Mouse (Mus musculus) kidney, embryonic 16.5 days (tissue): ENCODE data around the gene Gm3336. TPM values are rescaled to one million over a fixed set of nuclear protein-coding genes. Genes with fewer than 3 reads are reported as not detected.
A peak's percentile ranks its signal among the peaks of the same experiment; 100 is the strongest.

Experiments used
- ATAC-seq: fragments of 200-750 bp; cut with Nextera tagmentation; 2 replicates; pipeline ENCODE4 v1.8.0; 2017; ENCODE audit warnings: moderate TSS enrichment; ENCODE audit not compliant: low FRiP score, low TSS enrichment
- H3K27ac ChIP-seq: fragments of 300-500 bp; sonication (generic); 2 replicates; pipeline ENCODE4 v1.5.1; 2014; ENCODE audit warnings: low read length
- H3K27me3 ChIP-seq: fragments of 300-500 bp; sonication (generic); 2 replicates; pipeline ENCODE4 v1.6.1; 2014; ENCODE audit warnings: low read length, control low read depth, mixed read lengths; ENCODE audit not compliant: insufficient read depth
- H3K36me3 ChIP-seq: fragments of 300-500 bp; sonication (generic); 2 replicates; pipeline ENCODE4 v1.6.1; 2014; ENCODE audit warnings: low read length, control low read depth, mixed read lengths; ENCODE audit not compliant: insufficient read depth
- H3K4me1 ChIP-seq: fragments of 300-500 bp; sonication (generic); 2 replicates; pipeline ENCODE4 v1.6.1; 2014; ENCODE audit warnings: low read length, control low read depth, mixed read lengths; ENCODE audit not compliant: insufficient read depth
- H3K4me2 ChIP-seq: fragments of 300-500 bp; sonication (generic); replicated peaks from 2 replicates; pipeline ENCODE4 v1.6.1; 2014; ENCODE audit warnings: low read depth, low read length
- H3K4me3 ChIP-seq: fragments of 300-500 bp; sonication (generic); 2 replicates; pipeline ENCODE4 v1.5.1; 2014; ENCODE audit warnings: mild to moderate bottlenecking, low read length
- H3K9ac ChIP-seq: fragments of 300-500 bp; sonication (generic); replicated peaks from 2 replicates; pipeline ENCODE4 v1.6.1; 2014; ENCODE audit warnings: low read length
- H3K9me3 ChIP-seq: fragments of 300-500 bp; sonication (generic); 2 replicates; pipeline ENCODE4 v1.6.1; 2016; ENCODE audit warnings: low read length, control low read depth
- WGBS: fragments of 180-500 bp; shearing (Covaris S2); extraction: QIAGEN DNeasy Blood & Tissue Kit; methylation state at CpG from one replicate; pipeline ENCODE4 v1.1.7; 2014; 5-methylcytosine and 5-hydroxymethylcytosine counted together
- polyA plus RNA-seq: library from polyadenylated mRNA; unstranded; fragments of >200 nt; fragmentation: Nextera tagmentation; extraction: Ambion mirVana; gene quantifications from 2 replicates; pipeline ENCODE4 v1.2.1, GENCODE M21; 2015

Gm3336 gene
- polyA plus RNA-seq, 1 experiment from 2014 or later, result 0.52 TPM

- peak overlapping the region; percentile 99 for H3K9ac ChIP-seq
- H3K4me1 ChIP-seq, result peaks cover 52% of the 10 kb centered on the region
- H3K4me3 ChIP-seq, result peak overlapping the region; percentile 90
- H3K27me3 ChIP-seq, result no peaks in the 10 kb centered on the region
- ATAC-seq, result no peak
- peak overlapping the region; percentile 98 for H3K27ac ChIP-seq
- H3K36me3 ChIP-seq, result peaks cover 23% of the 10 kb centered on the region; the same call in 1 of the 2 replicates
- WGBS, result 0% methylated on average over 59 of the region's 59 CpGs
- peak overlapping the region; percentile 70 for H3K4me2 ChIP-seq
- H3K9me3 ChIP-seq, result no peaks in the 10 kb centered on the region
These were observed 18.3 kb upstream of the Gm3336 start for GRCm38 (mm10) chr8:70699834-70700554.

- Histone ChIP-seq H3K4me3 (peak overlapping the region; percentile 90), H3K27me3 (no peaks in the 10 kb centered on the region), H3K9me3 (no peaks in the 10 kb centered on the region), H3K36me3 (peaks cover 23% of the 10 kb centered on the region; the same call in 1 of the 2 replicates), H3K9ac (peak overlapping the region; percentile 99), H3K27ac (peak overlapping the region; percentile 98), H3K4me2 (peak overlapping the region; percentile 70), H3K4me1 (peaks cover 46% of the 10 kb centered on the region)
- under 1% methylated on average over 14 of the region's 20 CpGs for WGBS
- ATAC-seq, result no peak
These were observed 17.8 kb upstream of the Gm3336 start for GRCm38 (mm10) chr8:70700555-70700922.

GRCm38 (mm10) chr8:70701048-70701981 lies 17.0 kb upstream of the Gm3336 start:
- peaks cover 23% of the 10 kb centered on the region; the same call in 1 of the 2 replicates for H3K36me3 ChIP-seq
- H3K4me2 ChIP-seq, result peak overlapping the region; percentile 70
- H3K9ac ChIP-seq, result peak overlapping the region; percentile 99
- 51% methylated on average over 10 of the region's 10 CpGs for WGBS
- peak overlapping the region; percentile 90 for H3K4me3 ChIP-seq
- no peak for ATAC-seq
- H3K4me1 ChIP-seq, result peaks cover 38% of the 10 kb centered on the region
- no peaks in the 10 kb centered on the region for H3K27me3 ChIP-seq
- peak overlapping the region; percentile 98; the same call in 1 of the 2 replicates for H3K27ac ChIP-seq
- no peaks in the 10 kb centered on the region for H3K9me3 ChIP-seq

GRCm38 (mm10) chr8:70701982-70702841 lies 16.1 kb upstream of the Gm3336 start:
- H3K9me3 ChIP-seq, result no peaks in the 10 kb centered on the region
- H3K4me1 ChIP-seq, result peaks cover 29% of the 10 kb centered on the region
- no peaks in the 10 kb centered on the region for H3K27me3 ChIP-seq
- ATAC-seq, result no peak
- H3K27ac ChIP-seq, result no peak overlapping the region; the same call in 1 of the 2 replicates
- peaks cover 23% of the 10 kb centered on the region; the same call in 1 of the 2 replicates for H3K36me3 ChIP-seq
- H3K4me2 ChIP-seq, result peak overlapping the region; percentile 70
- peak overlapping the region; percentile 90; the same call in 1 of the 2 replicates for H3K4me3 ChIP-seq
- H3K9ac ChIP-seq, result no peak overlapping the region
- WGBS, result 69% methylated on average over 2 of the region's 2 CpGs

DNA sequence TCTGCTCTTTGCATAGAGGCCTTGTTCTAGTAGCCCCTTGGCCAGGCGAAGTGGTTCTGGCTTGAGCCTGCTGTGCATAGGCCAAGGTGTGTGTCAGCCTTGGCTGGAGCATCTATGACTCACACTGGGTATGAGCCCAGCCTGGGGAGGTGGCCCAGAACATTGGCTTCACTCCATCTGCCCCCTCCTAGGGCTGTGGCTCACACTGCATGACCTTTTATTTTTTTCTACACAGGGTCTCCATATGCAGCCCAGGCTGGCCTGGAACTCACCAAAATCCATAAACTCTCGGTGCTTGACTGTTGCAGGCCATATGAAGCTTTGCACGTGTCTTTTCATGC lies 15.5 kb upstream of the Gm3336 start:
- Histone ChIP-seq H3K36me3 (peaks cover 23% of the 10 kb centered on the region; the same call in 1 of the 2 replicates), H3K27me3 (no peaks in the 10 kb centered on the region), H3K4me1 (peaks cover 23% of the 10 kb centered on the region), H3K9me3 (no peaks in the 10 kb centered on the region), H3K27ac (no peak overlapping the region; the same call in 1 of the 2 replicates), H3K4me2 (no peak overlapping the region), H3K9ac (no peak overlapping the region), H3K4me3 (no peak overlapping the region)
- ATAC-seq, result no peak
- 78% methylated on average over 3 of the region's 3 CpGs for WGBS

GRCm38 (mm10) chr8:70703287-70703686 lies 15.1 kb upstream of the Gm3336 start, which contains the start of gene Iqcn:
TSS of gene Iqcn (plus strand) at chr8:70703457.
- H3K4me3 ChIP-seq, result no peak within 1 kb of the TSS
- 92% methylated on average over 3 of the region's 3 CpGs for WGBS
- H3K4me1 ChIP-seq, result peaks cover 19% of the 10 kb centered on the region
- H3K36me3 ChIP-seq, result peaks cover 23% of the 10 kb centered on the region; the same call in 1 of the 2 replicates
- no peak for ATAC-seq
- H3K9me3 ChIP-seq, result no peaks in the 10 kb centered on the region
- H3K27ac ChIP-seq, result no peak within 1 kb of the TSS; the same call in 1 of the 2 replicates
- H3K9ac ChIP-seq, result no peak within 1 kb of the TSS
- H3K27me3 ChIP-seq, result no peaks in the 10 kb centered on the region
- H3K4me2 ChIP-seq, result no peak within 1 kb of the TSS

GRCm38 (mm10) chr8:70708281-70708680 lies 10.1 kb upstream of the Gm3336 start:
- Histone ChIP-seq H3K27ac (no peak overlapping the region), H3K4me3 (no peak overlapping the region), H3K27me3 (no peaks in the 10 kb centered on the region), H3K4me2 (no peak overlapping the region), H3K4me1 (peaks cover 2% of the 10 kb centered on the region; the same call in 1 of the 2 replicates), H3K9ac (no peak overlapping the region), H3K36me3 (peaks cover 5% of the 10 kb centered on the region; the same call in 1 of the 2 replicates), H3K9me3 (no peaks in the 10 kb centered on the region)
- no peak for ATAC-seq
- 91% methylated on average over 14 of the region's 14 CpGs for WGBS

GRCm38 (mm10) chr8:70709794-70710193 lies 8.5 kb upstream of the Gm3336 start:
- Histone ChIP-seq H3K4me2 (no peak overlapping the region), H3K36me3 (no peaks in the 10 kb centered on the region), H3K27ac (no peak overlapping the region), H3K4me3 (no peak overlapping the region), H3K4me1 (peaks cover 6% of the 10 kb centered on the region), H3K27me3 (no peaks in the 10 kb centered on the region), H3K9me3 (no peaks in the 10 kb centered on the region), H3K9ac (no peak overlapping the region)
- no peak for ATAC-seq
- WGBS, result 91% methylated on average over 9 of the region's 9 CpGs

GRCm38 (mm10) chr8:70710296-70710695 lies 8.0 kb upstream of the Gm3336 start:
- WGBS, result 86% methylated on average over 1 of the region's 1 CpGs
- ATAC-seq, result no peak
- no peaks in the 10 kb centered on the region for H3K27me3 ChIP-seq
- no peaks in the 10 kb centered on the region for H3K9me3 ChIP-seq
- peaks cover 6% of the 10 kb centered on the region for H3K4me1 ChIP-seq
- no peak overlapping the region for H3K27ac ChIP-seq
- no peak overlapping the region for H3K4me2 ChIP-seq
- H3K9ac ChIP-seq, result no peak overlapping the region
- H3K36me3 ChIP-seq, result no peaks in the 10 kb centered on the region
- no peak overlapping the region for H3K4me3 ChIP-seq
